Comparison of ENCODE assay signal across 30 mouse cellular contexts in the genomic region with DNA sequence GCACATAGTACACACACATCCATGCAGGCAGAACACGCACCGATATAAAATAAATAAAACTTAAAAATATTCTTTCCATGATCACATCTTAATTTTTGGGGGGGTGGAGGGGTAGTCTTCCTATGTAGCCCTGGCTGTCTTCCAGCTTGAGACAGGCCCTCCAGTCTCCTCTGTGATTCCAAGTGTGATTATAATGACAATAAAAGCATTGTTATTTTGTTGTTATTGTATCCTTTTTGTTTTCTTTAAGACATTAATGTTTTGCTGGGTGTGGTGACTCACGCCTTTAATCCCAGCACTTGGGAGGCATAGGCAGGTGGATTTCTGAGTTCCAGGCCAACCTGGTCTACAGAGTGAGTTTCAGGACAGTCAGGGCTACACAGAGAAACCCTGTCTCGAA. TPM values are rescaled to one million over a fixed set of nuclear protein-coding genes. Genes with fewer than 3 reads are reported as not detected.
DNase-seq lines count a peak whose midpoint lies in the region; ATAC-seq lines count a peak whose summit lies in the region.
"Had no signal": no experiment of that assay in that cellular context is flagged by ENCODE, and none has a peak within 500 bp of the region (broad histone marks: within the 10 kb centered on the region; RNA-seq: fewer than 3 reads in every experiment).

No protein-coding gene starts in this region.

- no peak overlapping the region for H3K9ac ChIP-seq in midbrain, embryonic 15.5 days
- H3K9ac ChIP-seq: embryonic facial prominence, embryonic 13.5 days; embryonic facial prominence, embryonic 15.5 days; forebrain, embryonic 12.5 days had no signal

- H3K27me3 ChIP-seq in midbrain, embryonic 15.5 days (replicated peaks) = no peaks in the 10 kb centered on the region
- H3K27me3 ChIP-seq: embryonic facial prominence, embryonic 13.5 days; embryonic facial prominence, embryonic 15.5 days; forebrain, embryonic 12.5 days; Patski had no signal

- H3K4me3 ChIP-seq in midbrain, embryonic 15.5 days = no peak overlapping the region
- H3K4me3 ChIP-seq: embryonic facial prominence, embryonic 13.5 days; embryonic facial prominence, embryonic 15.5 days; erythroblast, embryonic 14.5 days; forebrain, embryonic 10.5 days; forebrain, embryonic 12.5 days had no signal

- no peaks in the 10 kb centered on the region for H3K4me1 ChIP-seq in midbrain, embryonic 15.5 days
- H3K4me1 ChIP-seq: embryonic facial prominence, embryonic 15.5 days had no signal

- DNase-seq in ES-CJ7 (ENCODE audit: low read depth, low spot score) = peak; percentile 54
- DNase-seq in R1 (ENCODE audit: low read depth, low spot score) = peak; percentile 59
- DNase-seq in cerebellum, postnatal 14 days = no peak
- DNase-seq in adrenal gland, adult 18-20 months (ENCODE audit: low spot score in 2 of 2) = no peak
- DNase-seq: adrenal gland, adult 2 months; adrenal gland, postnatal 10 days; adrenal gland, postnatal 25 days; cerebellum, adult 11 months; cerebellum, adult 18-20 months; cerebellum, adult 8-10 months; cerebellum, adult 9-11 months; cerebellum, postnatal 25 days; embryo, embryonic 11 days had no signal

- H3K36me3 ChIP-seq in midbrain, embryonic 15.5 days (replicated peaks) = no peaks in the 10 kb centered on the region
- H3K36me3 ChIP-seq: embryonic facial prominence, embryonic 13.5 days; embryonic facial prominence, embryonic 15.5 days; forebrain, embryonic 10.5 days; forebrain, embryonic 12.5 days; G1E had no signal

- no peak overlapping the region for H3K27ac ChIP-seq in midbrain, embryonic 15.5 days
- H3K27ac ChIP-seq: embryonic facial prominence, embryonic 13.5 days; embryonic facial prominence, embryonic 15.5 days; forebrain, embryonic 10.5 days; forebrain, embryonic 12.5 days had no signal

- ATAC-seq in midbrain, embryonic 15.5 days (replicated peaks) = no peak
- ATAC-seq: activated CD4-positive, CD25-positive, alpha-beta regulatory T cell, adult 4 months; forebrain, embryonic 14.5 days; forebrain, embryonic 16.5 days; Patski had no signal

- 82% methylated on average over 4 of the region's 4 CpGs for WGBS in midbrain, embryonic 15.5 days

- no peak overlapping the region for H3K4me2 ChIP-seq in midbrain, embryonic 15.5 days
- H3K4me2 ChIP-seq: embryonic facial prominence, embryonic 13.5 days; embryonic facial prominence, embryonic 15.5 days; forebrain, embryonic 12.5 days had no signal

- no peaks in the 10 kb centered on the region for H3K9me3 ChIP-seq in midbrain, embryonic 15.5 days
- H3K9me3 ChIP-seq: embryonic facial prominence, embryonic 13.5 days; embryonic facial prominence, embryonic 15.5 days; forebrain, embryonic 10.5 days; forebrain, embryonic 12.5 days; G1E had no signal

RNA-seq across cellular contexts. Expression of gene Apela, which starts 10.7 kb away (rescaled TPM):
- not detected for total RNA-seq in adrenal gland, adult 18-20 months (2021)
- polyA plus RNA-seq in midbrain, embryonic 15.5 days (2015; fragmentation: Nextera tagmentation; extraction: Ambion mirVana) = 0.84 and 1.0 TPM in 2 replicates
- total RNA-seq: adrenal gland, adult 2 months; adrenal gland, postnatal 10 days; adrenal gland, postnatal 25 days; G1E had no signal
- polyA plus RNA-seq: activated CD4-positive, CD25-positive, alpha-beta regulatory T cell, adult 4 months; adrenal gland, adult 2 months; C2C12; cortical plate, adult 2 months; erythroblast, embryonic 14.5 days; G1E had no signal

RNA-seq across cellular contexts. Expression of gene Gm10663, which starts 27.0 kb away (rescaled TPM):
- not detected for total RNA-seq in adrenal gland, adult 18-20 months (2021)
- not detected in 2 replicates for polyA plus RNA-seq in midbrain, embryonic 15.5 days (2015; fragmentation: Nextera tagmentation; extraction: Ambion mirVana)
- total RNA-seq: adrenal gland, adult 2 months; adrenal gland, postnatal 10 days; adrenal gland, postnatal 25 days; adrenal gland, postnatal 4 days; G1E had no signal
- polyA plus RNA-seq: activated CD4-positive, CD25-positive, alpha-beta regulatory T cell, adult 4 months; adrenal gland, adult 2 months; brain, embryonic 14.5 days; C2C12; cortical plate, adult 2 months; embryonic facial prominence, embryonic 11.5 days; embryonic facial prominence, embryonic 13.5 days; embryonic facial prominence, embryonic 15.5 days; erythroblast, embryonic 14.5 days; forebrain, embryonic 10.5 days; forebrain, embryonic 12.5 days; forebrain, embryonic 14.5 days; forebrain, embryonic 16.5 days; frontal cortex, adult 2 months; G1E; Patski had no signal

RNA-seq across cellular contexts. Expression of gene Trim60, which starts 29.4 kb away (rescaled TPM):
- total RNA-seq in adrenal gland, adult 18-20 months (2021) = not detected
- polyA plus RNA-seq in midbrain, embryonic 15.5 days (2015; fragmentation: Nextera tagmentation; extraction: Ambion mirVana) = not detected in 2 replicates
- total RNA-seq: adrenal gland, adult 2 months; adrenal gland, postnatal 10 days; adrenal gland, postnatal 25 days; adrenal gland, postnatal 4 days had no signal
- polyA plus RNA-seq: activated CD4-positive, CD25-positive, alpha-beta regulatory T cell, adult 4 months; adrenal gland, adult 2 months; brain, embryonic 14.5 days; C2C12; cortical plate, adult 2 months; embryonic facial prominence, embryonic 11.5 days; embryonic facial prominence, embryonic 13.5 days; embryonic facial prominence, embryonic 15.5 days; forebrain, embryonic 10.5 days; forebrain, embryonic 12.5 days; forebrain, embryonic 14.5 days; forebrain, embryonic 16.5 days; frontal cortex, adult 2 months; G1E had no signal

RNA-seq across cellular contexts. Expression of gene Trim61, which starts 29.5 kb away (rescaled TPM):
- total RNA-seq in adrenal gland, adult 18-20 months (2021) = not detected
- polyA plus RNA-seq in midbrain, embryonic 15.5 days (2015; fragmentation: Nextera tagmentation; extraction: Ambion mirVana) = not detected in 2 replicates
- total RNA-seq: adrenal gland, adult 2 months; adrenal gland, postnatal 10 days; adrenal gland, postnatal 25 days; adrenal gland, postnatal 4 days had no signal
- polyA plus RNA-seq: activated CD4-positive, CD25-positive, alpha-beta regulatory T cell, adult 4 months; adrenal gland, adult 2 months; brain, embryonic 14.5 days; C2C12; cortical plate, adult 2 months; embryonic facial prominence, embryonic 11.5 days; erythroblast, embryonic 14.5 days; forebrain, embryonic 14.5 days; forebrain, embryonic 16.5 days; frontal cortex, adult 2 months; G1E had no signal

Comparison
In these comparisons a context has a peak if more than half of its experiments do, and no peak if none do; other contexts are left out.
1. DNase-seq: peak in ES-CJ7 (single experiment) and R1 (single experiment); none in cerebellum, postnatal 14 days (0 of 2) and adrenal gland, adult 18-20 months (0 of 2).